Mouse (Mus musculus) cerebellum, adult 11 months (tissue): ENCODE measurements at regions not wholly inside any gene's neighbourhood (a gene's known extent, or its start where the extent isn't known, plus 50 kb on each side); places are given as distances from the start of the nearest gene placed in this dataset.
A peak's percentile ranks its signal among the peaks of the same experiment; 100 is the strongest.

Experiments
- DNase-seq: peaks from one replicate; pipeline ENCODE4 v3.0.0; 2022

DNA sequence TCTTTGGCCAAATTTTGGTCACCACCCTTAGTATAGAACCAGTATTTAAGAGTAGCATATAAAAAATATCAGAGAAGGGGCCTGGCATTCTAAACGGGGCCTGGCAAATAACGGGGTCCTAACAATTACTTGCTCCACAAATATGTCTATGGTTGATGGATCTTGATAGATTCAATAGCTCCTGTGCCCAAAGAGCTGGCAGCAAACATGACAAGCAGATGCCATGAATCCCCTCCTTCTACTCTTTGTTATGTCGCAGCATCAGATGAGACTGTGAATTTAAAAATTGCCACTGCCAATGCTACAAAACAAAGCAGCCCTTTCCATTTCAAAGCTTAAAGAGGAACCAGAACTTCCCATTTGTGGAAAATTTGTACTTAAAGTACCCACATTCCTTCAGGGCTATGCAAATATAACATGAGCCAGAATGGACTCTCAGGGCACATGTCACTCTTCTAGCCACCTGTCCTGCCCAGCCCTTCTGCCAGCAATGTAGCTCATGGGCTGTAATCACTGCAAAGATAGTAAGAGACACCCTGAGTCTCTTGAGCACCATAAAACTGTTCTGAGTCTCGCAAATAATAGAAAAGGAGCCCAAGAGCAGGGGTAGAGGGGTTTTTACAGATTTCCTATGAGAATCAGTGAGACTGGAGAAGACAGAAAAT lies 342.4 kb upstream of the Kirrel3 start:
- no peak for DNase-seq

GRCm38 (mm10) chr9:34155240-34156019 lies 330.3 kb upstream of the Kirrel3 start:
- DNase-seq, result no peak

DNA sequence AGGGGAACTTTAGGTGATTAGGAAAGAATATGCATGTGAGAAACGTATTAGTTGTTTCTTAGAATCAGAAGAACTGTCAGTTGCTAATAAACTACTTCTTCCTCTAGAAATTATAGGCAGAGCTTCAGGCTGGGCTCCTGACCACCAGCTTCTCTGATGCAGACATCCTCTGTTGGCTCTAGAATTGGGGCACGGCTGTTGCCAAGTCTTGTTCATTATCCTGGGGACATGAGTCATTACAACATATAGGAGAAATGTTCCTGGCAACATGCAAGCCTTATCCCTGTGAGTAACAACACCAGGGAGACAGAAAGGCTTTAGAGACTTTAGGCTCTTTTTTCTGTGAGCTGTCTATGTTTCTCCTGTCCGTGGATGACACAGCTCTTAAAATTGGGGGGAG lies 329.1 kb upstream of the Kirrel3 start:
- no peak for DNase-seq

- no peak for DNase-seq
Measured at GRCm38 (mm10) chr9:34161119-34161518, 324.6 kb upstream of the Kirrel3 start.

DNA sequence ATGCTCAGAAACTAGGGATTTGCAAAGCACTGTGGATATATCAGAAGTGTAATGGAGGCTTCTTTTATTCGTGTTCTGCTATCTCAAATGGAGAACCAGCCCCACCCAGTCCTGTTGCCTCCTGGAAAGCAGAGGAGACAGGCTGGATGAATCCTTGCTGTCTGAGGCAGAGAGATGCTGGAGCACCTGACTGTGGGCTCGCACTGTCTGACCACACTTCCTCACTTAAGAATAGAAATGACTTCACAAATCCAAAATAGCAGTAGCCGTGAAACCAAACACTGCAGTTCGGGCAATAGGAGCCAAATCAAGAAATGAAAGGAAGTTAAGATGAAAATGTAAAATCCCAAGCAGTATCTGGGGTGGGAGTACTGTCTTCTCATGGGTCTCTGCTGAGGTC lies 299.4 kb upstream of the Kirrel3 start:
- DNase-seq, result no peak

DNA sequence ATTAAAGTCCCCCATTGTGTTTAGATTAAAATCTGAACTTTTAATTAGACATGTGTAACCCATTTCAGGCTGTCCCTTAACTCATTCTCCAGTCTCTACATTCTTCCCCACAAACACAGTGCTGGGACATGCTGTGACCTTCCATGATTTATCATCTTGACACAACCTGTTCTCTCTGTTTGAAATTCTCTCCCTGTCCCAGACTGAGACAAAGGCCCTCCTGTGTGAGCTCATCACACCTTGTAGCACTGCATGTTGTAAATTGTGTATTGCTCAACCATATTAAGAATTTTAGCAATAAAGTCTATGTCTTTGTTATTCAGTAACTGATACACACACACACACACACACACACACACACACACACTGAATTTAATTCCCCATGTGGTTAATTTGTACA lies 293.2 kb upstream of the Kirrel3 start:
- no peak for DNase-seq

- no peak for DNase-seq
Measured at GRCm38 (mm10) chr9:34202122-34202941, 283.4 kb upstream of the Kirrel3 start.

GRCm38 (mm10) chr9:34202942-34203551 lies 282.6 kb upstream of the Kirrel3 start:
- no peak for DNase-seq

DNA sequence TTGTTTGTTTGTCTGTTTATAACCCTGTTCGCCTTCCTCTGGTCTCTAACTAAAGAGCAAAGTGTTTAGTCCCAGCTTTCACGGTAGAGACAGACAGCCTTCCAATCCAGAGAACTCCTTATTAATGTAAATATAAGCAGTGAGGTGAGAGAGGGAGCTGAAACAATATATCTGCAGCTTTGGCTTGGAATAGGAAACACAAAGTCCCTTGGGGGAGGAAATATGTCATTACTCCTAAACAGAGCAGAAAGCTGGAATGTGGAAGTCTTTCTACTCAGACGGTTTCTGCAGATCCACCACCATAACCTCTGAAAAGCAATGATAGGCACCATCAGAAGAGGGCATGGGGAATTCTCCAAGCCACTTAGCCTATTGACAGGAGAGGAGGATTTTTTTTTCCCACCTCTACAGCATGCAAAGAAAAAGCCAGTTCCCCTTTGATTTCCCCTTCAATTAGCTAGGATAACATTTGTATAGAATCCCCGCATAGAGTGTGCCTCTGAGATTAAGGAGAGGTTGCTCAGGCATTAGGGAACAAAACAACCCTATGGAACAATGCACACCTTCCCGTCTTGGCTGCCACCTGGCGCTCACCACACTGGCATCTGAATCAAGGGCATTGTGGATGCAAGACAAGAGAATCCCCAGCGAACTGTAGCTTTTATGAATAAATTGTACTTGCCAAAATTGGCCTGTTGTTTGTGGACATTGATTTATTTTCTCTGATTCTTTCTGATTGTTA lies 281.9 kb upstream of the Kirrel3 start:
- no peak for DNase-seq

GRCm38 (mm10) chr9:34204479-34204878 lies 281.2 kb upstream of the Kirrel3 start:
- DNase-seq, result no peak

- no peak for DNase-seq
Measured at GRCm38 (mm10) chr9:34231561-34231960, 254.1 kb upstream of the Kirrel3 start.

DNA sequence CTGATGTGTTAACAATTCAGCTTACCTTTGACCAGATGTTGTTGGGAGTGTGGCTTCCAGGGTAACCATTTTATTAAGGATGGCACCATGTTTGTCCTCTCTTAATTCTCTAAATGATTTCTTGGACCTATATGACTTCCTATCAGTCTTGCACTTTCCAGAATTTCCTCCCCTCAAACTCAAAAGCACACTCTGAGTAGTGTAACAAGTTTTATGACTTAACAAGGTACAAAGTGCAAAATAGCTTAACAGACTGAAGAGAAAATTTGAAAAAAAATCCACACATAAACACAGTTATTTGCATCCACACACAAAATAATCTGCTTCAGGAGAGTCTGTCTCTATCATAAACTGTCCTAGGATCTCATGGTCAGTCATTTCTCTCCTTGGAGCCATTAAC lies 251.0 kb upstream of the Kirrel3 start:
- no peak for DNase-seq

DNA sequence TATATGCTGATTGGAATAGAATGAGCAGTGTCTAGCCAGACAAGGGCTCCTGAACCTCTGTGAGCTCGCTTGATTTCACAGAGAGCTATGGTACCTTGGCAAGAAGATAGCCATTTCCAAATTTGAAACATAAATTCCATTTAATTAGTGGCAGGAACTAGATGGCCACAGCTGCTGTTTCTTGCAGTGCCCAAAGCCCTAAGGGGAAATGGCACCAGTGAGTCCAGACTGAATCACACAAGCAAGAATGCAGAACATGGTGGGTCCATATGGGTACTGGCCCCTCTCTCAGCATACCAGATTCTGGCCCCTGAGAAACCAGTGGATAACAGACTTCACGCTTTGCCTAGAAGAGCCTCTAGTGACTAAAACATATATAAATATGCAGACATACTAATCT lies 246.2 kb upstream of the Kirrel3 start:
- no peak for DNase-seq

DNA sequence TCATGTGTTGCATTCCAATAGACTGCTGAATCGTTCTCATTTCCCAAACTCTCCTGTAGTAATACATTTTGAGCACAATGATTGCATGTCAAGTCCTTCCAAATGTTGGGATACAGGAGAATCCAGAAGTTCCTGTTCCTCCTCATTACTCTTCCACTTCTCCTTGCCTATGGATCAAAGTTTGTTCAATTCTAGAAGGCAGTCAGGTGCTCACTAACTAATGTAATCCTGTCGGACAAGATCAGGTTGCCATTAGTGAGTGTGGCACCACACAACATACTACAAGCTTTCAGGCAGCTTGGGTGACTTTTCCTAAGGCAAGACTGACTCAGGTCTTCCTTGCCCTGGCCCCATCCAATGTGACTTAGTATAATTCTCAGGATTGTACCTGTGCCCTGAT lies 242.0 kb upstream of the Kirrel3 start:
- DNase-seq, result no peak

GRCm38 (mm10) chr9:34244576-34244975 lies 241.1 kb upstream of the Kirrel3 start:
- peak; percentile 39 for DNase-seq

- DNase-seq, result no peak
Measured at GRCm38 (mm10) chr9:34252796-34253195, 232.9 kb upstream of the Kirrel3 start.

GRCm38 (mm10) chr9:34258492-34258891 lies 227.2 kb upstream of the Kirrel3 start:
- no peak for DNase-seq

GRCm38 (mm10) chr9:34278068-34278467 lies 207.6 kb upstream of the Kirrel3 start:
- no peak for DNase-seq

- no peak for DNase-seq
Measured at GRCm38 (mm10) chr9:34279386-34279785, 206.3 kb upstream of the Kirrel3 start.

DNA sequence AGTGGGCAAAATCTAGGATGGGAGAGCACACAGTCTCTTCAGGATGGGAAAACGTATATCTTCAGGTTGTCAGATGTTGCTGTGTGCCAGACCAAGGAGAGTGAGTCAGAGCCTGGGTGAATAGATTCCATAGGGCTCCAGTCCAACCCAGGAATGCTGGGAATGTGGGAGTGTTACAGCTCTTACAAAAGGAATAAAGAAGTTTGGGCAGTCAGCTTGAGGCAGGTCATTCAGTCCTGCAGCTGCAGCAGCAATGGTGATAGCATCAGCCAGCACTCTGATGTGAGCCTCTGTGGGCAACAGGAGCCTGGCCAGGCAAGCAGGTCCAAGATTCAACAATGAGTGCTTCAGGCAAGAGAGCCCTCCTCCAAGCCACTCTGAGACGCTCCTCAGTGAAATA lies 205.8 kb upstream of the Kirrel3 start:
- DNase-seq, result no peak

GRCm38 (mm10) chr9:34280311-34281208 lies 205.1 kb upstream of the Kirrel3 start:
- no peak for DNase-seq
